Mouse (Mus musculus) embryonic fibroblast, embryonic 13.5 days (primary cell): ENCODE results near the gene Prpsap2.

Source experiments
- CTCF ChIP-seq: IDR thresholded peaks from 2 replicates; pipeline ENCODE4 v1.5.1; 2011; ENCODE audit warnings: mild to moderate bottlenecking, control low read depth, low read length, moderate library complexity, borderline replicate concordance; ENCODE audit not compliant: insufficient read depth
- POLR2A ChIP-seq: IDR thresholded peaks from 2 replicates; pipeline ENCODE4 v1.6.1; 2011; ENCODE audit warnings: low read depth, mild to moderate bottlenecking, control low read depth, low read length, moderate library complexity

DNA sequence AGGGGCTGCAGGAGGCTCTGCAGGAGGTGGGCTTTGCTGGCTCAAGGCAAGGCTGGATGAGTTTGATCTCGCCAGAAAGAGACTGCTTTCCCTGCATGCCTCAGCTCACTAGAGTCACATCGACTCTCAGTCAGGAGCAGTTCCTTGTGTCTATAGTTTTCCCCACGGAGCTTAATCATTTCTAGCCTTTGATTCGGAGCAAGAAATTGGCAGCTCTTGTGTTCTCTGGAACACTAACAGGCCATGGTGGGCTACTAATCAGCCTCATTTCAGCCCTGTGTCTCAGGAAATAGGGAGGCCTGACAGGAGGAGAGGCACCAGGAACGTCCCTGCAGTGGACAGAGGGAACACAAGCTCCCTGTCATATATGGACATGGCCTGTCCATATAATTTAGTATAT lies 43.9 kb downstream of the Prpsap2 start:
- TF ChIP-seq CTCF: no peak
- no peak for TF ChIP-seq POLR2A
